In genomic region chr3:103438791-103439354, GRCm38 (mm10) we compare ENCODE assay signal across 9 mouse cellular contexts.
A peak's percentile ranks its signal among the peaks of the same experiment; 100 is the strongest.
DNase-seq lines count a peak whose midpoint lies in the region; ATAC-seq and TF ChIP-seq lines count a peak whose summit lies in the region.
"Had no signal": no experiment of that assay in that cellular context is flagged by ENCODE, and none has a peak within 500 bp of the region (broad histone marks: within the 10 kb centered on the region; RNA-seq: fewer than 3 reads in every experiment).

No protein-coding gene starts in this region.

- H3K4me2 ChIP-seq in intestine, embryonic 15.5 days (replicated peaks): no peak overlapping the region
- H3K4me2 ChIP-seq: heart, embryonic 13.5 days had no signal

- in situ Hi-C loops in ES-E14 (cut with MboI; ENCODE audit: low sequenced_read_pairs in 2 of 2, unreplicated experiment in 2 of 2): no loop called here

- no peak overlapping the region; a peak in 1 of 4 replicates for H3K4me3 ChIP-seq in ES-E14 (ENCODE audit: insufficient read depth in 1 of 2, low read depth in 1 of 2, low read length in 2 of 2, poor library complexity in 1 of 2, severe bottlenecking in 1 of 2)
- no peak overlapping the region for H3K4me3 ChIP-seq in intestine, embryonic 15.5 days (replicated peaks)
- H3K4me3 ChIP-seq: heart, embryonic 13.5 days had no signal

- no peaks in the 10 kb centered on the region for H3K4me1 ChIP-seq in ES-E14 (ENCODE audit: control insufficient read depth in 2 of 2, insufficient read depth in 2 of 2, low read length in 2 of 2, poor library complexity in 1 of 2)
- H3K4me1 ChIP-seq in intestine, embryonic 15.5 days (replicated peaks): no peaks in the 10 kb centered on the region

- peak; percentile 65 for DNase-seq in CD4-positive helper T cell, adult 2 months (ENCODE audit: low read depth, low spot score)
- peak; percentile 63 for DNase-seq in ES-E14 (ENCODE audit: low read depth, low spot score)
- peak; percentile 78 to 84 for DNase-seq in cerebellum, adult 18-20 months
- peak; percentile 16 to 72 for DNase-seq in kidney, postnatal 36 days
- peak; percentile 69 to 72 for DNase-seq in lung, postnatal 4 days
- peak; percentile 19 for DNase-seq in spleen, adult 12 weeks (ENCODE audit: low spot score)

- peak; percentile 81 for ATAC-seq in frontal cortex, adult (ENCODE audit: low TSS enrichment)
- no peak for ATAC-seq in intestine, embryonic 15.5 days

- H3K27me3 ChIP-seq in intestine, embryonic 15.5 days (replicated peaks): no peaks in the 10 kb centered on the region
- H3K27me3 ChIP-seq: heart, embryonic 13.5 days had no signal

- H3K9me3 ChIP-seq in ES-E14 (ENCODE audit: control insufficient read depth, insufficient read depth, low read depth, low read length): no peaks in the 10 kb centered on the region
- no peaks in the 10 kb centered on the region for H3K9me3 ChIP-seq in intestine, embryonic 15.5 days
- H3K9me3 ChIP-seq: heart, embryonic 13.5 days had no signal

- no peak overlapping the region for H3K9ac ChIP-seq in ES-E14 (ENCODE audit: insufficient read depth, low read depth, low read length, poor library complexity, severe bottlenecking)
- H3K9ac ChIP-seq in intestine, embryonic 15.5 days: no peak overlapping the region
- H3K9ac ChIP-seq: heart, embryonic 13.5 days had no signal

- no peaks in the 10 kb centered on the region for H3K36me3 ChIP-seq in ES-E14 (ENCODE audit: control insufficient read depth, insufficient read depth, low read length, poor library complexity, severe bottlenecking)
- no peaks in the 10 kb centered on the region for H3K36me3 ChIP-seq in intestine, embryonic 15.5 days
- H3K36me3 ChIP-seq: heart, embryonic 13.5 days had no signal

- H3K27ac ChIP-seq in ES-E14 (ENCODE audit: insufficient read depth, low read depth, low read length, poor library complexity, severe bottlenecking): no peak overlapping the region
- H3K27ac ChIP-seq in intestine, embryonic 15.5 days: no peak overlapping the region
- H3K27ac ChIP-seq: heart, embryonic 13.5 days had no signal

- WGBS in intestine, embryonic 15.5 days: 46% methylated on average over 12 of the region's 12 CpGs

TF ChIP-seq in ES-E14, 5 proteins besides CTCF, POLR2A, EP300 and RAD21:
- no peak for TF ChIP-seq MAFK (IDR thresholded peaks at IDR 0.05; ENCODE audit: insufficient read depth, low read depth, low read length)
- no peak for TF ChIP-seq ZC3H11A (IDR thresholded peaks at IDR 0.05; ENCODE audit: borderline replicate concordance, low read depth, low read length)
- TF ChIP-seq CHD2 (IDR thresholded peaks at IDR 0.05; ENCODE audit: low read depth, low read length): no peak
- TF ChIP-seq ZNF384 (IDR thresholded peaks at IDR 0.05; ENCODE audit: low read depth, low read length): no peak
- TF ChIP-seq HCFC1 (IDR thresholded peaks at IDR 0.05; ENCODE audit: borderline replicate concordance, insufficient read depth, low read length): no peak

Comparison
In these comparisons a context has a peak if more than half of its experiments do, and no peak if none do; other contexts are left out.
1. DNase-seq: peak in every context shown above with its lines; median percentile 81 in cerebellum, adult 18-20 months; 70 in lung, postnatal 4 days; 65 in CD4-positive helper T cell, adult 2 months; 63 in ES-E14; 44 in kidney, postnatal 36 days; 19 in spleen, adult 12 weeks.